Mouse (Mus musculus) adrenal gland, postnatal 36 days (tissue): ENCODE measurements around the gene Tomm6. TPM values are rescaled to one million over a fixed set of nuclear protein-coding genes. Genes with fewer than 3 reads are reported as not detected.

Source experiments
- DNase-seq, 2 experiments: peaks; one replicate each; pipeline ENCODE4 v3.0.0; 2021; ENCODE audit warnings: mixed read lengths in 1 of 2
- total RNA-seq, 2 experiments: library from RNA; stranded (reverse); gene quantifications; 2 replicates each; pipeline ENCODE4 v1.2.3; 2021

Gene Tomm6
- total RNA-seq, 2 experiments from 2014 or later = 229 to 241 TPM

DNA sequence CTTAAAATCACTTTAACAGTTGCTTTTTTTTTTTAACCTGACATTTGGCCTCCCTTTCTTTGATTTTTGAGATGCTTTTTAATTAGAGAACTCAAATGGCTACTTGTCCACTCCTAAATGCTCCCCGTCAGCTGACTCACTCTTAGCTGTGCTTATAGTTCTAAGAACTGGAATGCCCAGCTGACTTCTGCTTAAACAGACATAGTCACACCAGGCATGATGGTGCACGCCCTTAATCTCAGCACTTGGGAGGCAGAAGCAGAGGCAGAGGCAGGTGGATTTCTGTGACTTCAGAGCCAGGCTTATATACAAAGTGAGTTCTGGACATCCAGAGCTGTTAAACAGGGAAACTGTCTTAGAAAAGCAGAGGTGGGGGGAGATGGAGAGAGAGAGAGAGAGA, 36.2 kb downstream of the Tomm6 start:
- DNase-seq = no peak

GRCm38 (mm10) chr17:47648966-47649365, 39.2 kb downstream of the Tomm6 start:
- DNase-seq = no peak

- DNase-seq = peak; percentile 12 to 77
These were observed 41.5 kb downstream of the Tomm6 start for GRCm38 (mm10) chr17:47646683-47647082.

- DNase-seq = no peak
These were observed 45.2 kb downstream of the Tomm6 start for GRCm38 (mm10) chr17:47642992-47643391.

Other genes starting within 250 kb of the Tomm6 start
- 10 to 100 TPM; 18.5 to 21.2 TPM for gene Taf8, start 186.1 kb downstream of the Tomm6 start, total RNA-seq
- gene Ccnd3, start 183.3 kb downstream of the Tomm6 start, total RNA-seq = 100 to 1,000 TPM; 408 to 430 TPM
- 10 to 100 TPM; 18.7 to 24.8 TPM for gene Bysl, start 76.9 kb downstream of the Tomm6 start, total RNA-seq
- 10 to 100 TPM; 39.5 to 40.0 TPM for gene Med20, start 76.8 kb downstream of the Tomm6 start, total RNA-seq
- 1 to 10 TPM; 3.4 to 3.7 TPM for gene Gm20517, start 76.8 kb downstream of the Tomm6 start, total RNA-seq
- gene Usp49, start 57.7 kb downstream of the Tomm6 start, total RNA-seq = 1 to 10 TPM; 4.1 to 5.6 TPM
- 1 to 10 TPM; 2.8 to 5.4 TPM for gene Frs3, start 644 bp upstream of the Tomm6 start, total RNA-seq
- gene Gm21981, start 6.1 kb upstream of the Tomm6 start, total RNA-seq = under 1 TPM; 0.40 to 0.86 TPM
- 1 to 10 TPM; 3.0 to 3.1 TPM for gene Prickle4, start 6.3 kb upstream of the Tomm6 start, total RNA-seq
- not detected for gene Pgc, start 38.5 kb upstream of the Tomm6 start, total RNA-seq
- gene Tfeb, start 48.6 kb upstream of the Tomm6 start, total RNA-seq = 10 to 100 TPM; 18.6 to 18.9 TPM
- 1 to 10 TPM; 1.4 to 2.4 TPM for gene Mdfi, start 146.3 kb upstream of the Tomm6 start, total RNA-seq
- 10 to 100 TPM; 23.0 to 23.6 TPM for gene Foxp4, start 236.3 kb upstream of the Tomm6 start, total RNA-seq